Mouse (Mus musculus): Measurements from ENCODE around the gene Ces1h. TPM values are rescaled to one million over a fixed set of nuclear protein-coding genes. Genes with fewer than 3 reads are reported as not detected.

The Ces1h gene
- polyA plus RNA-seq, 1 experiment from 2014 or later: not detected

DNA sequence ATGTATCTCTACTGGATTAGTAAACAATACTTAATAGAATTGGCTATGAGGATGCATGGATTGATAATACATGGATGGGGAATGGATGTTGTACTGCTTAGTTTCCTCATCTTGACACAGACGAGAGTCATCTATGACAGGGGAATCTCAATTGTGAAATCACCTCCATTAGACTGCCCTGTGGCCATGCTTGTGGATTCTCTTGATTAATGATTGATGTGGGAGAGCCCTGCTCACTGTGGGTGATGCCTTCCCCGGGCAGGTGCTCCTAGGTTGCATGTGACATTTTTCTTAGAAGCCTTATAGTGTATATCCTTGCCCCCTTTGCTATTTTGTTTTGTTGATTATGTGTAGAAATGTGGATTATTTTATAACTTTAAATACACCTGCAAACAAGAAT lies 54.4 kb downstream of the Ces1h start:
- Histone ChIP-seq H3K4me1 (no peaks in the 10 kb centered on the region), H3K9ac (no peak overlapping the region), H3K36me3 (replicated peaks) (no peaks in the 10 kb centered on the region), H3K4me3 (no peak overlapping the region), H3K4me2 (no peak overlapping the region), H3K27me3 (replicated peaks) (no peaks in the 10 kb centered on the region), H3K27ac (no peak overlapping the region), H3K9me3 (no peaks in the 10 kb centered on the region)
- ATAC-seq (replicated peaks): no peak
- WGBS: 84% methylated on average over 2 of the region's 2 CpGs

DNA sequence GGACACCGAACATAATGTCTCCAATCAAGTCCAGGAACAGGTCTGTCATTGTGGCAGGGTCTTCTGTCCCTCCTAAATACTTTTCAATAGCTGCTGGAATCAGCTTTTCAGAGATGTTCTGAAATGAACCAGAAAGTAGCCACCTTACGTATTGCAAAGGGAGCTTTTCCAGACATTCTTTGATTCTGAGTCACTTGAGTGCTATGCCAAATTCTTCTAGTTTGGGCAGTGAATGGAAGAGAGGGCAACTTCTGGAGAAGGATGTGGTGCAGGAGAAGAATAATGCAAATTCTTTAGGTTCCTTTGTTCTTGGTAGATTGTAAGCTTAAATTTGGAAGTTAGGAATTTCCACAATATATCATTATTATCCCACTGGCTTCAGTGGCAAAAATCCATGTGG lies 62.5 kb downstream of the Ces1h start:
- no peak for ATAC-seq (replicated peaks)

DNA sequence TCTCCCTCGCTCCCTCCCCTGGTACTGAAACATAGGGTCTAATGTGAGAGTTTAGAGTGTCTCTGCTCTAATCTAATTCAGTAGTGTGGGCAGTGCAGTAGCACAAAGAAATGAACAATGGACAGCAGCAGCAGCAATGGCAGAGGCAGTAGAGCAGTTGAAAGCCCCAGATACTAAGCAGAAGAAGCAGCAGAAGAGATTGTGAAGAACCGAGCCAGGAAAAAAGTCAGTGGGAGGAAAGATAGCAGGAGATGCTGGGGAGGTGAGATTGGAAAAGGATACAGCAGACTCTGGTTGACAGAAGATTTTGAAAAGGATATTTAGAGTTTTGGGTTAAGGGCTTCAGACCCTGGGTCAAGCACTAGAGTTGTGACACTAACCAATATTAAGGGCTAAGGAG lies 64.0 kb downstream of the Ces1h start:
- no peaks in the 10 kb centered on the region for H3K36me3 ChIP-seq (replicated peaks)
- no peaks in the 10 kb centered on the region for H3K27me3 ChIP-seq (replicated peaks)
- H3K4me1 ChIP-seq: no peaks in the 10 kb centered on the region
- no peaks in the 10 kb centered on the region for H3K9me3 ChIP-seq
- H3K9ac ChIP-seq: no peak overlapping the region
- no peak overlapping the region for H3K27ac ChIP-seq
- ATAC-seq (replicated peaks): no peak
- WGBS: 85% methylated on average over 2 of the region's 2 CpGs
- H3K4me2 ChIP-seq: no peak overlapping the region
- no peak overlapping the region for H3K4me3 ChIP-seq

More for the DNA sequence above, 62.5 kb downstream of the Ces1h start:
- Histone ChIP-seq H3K27me3 (replicated peaks) (no peaks in the 10 kb centered on the region), H3K4me1 (no peaks in the 10 kb centered on the region), H3K4me2 (no peak overlapping the region), H3K36me3 (replicated peaks) (no peaks in the 10 kb centered on the region), H3K27ac (no peak overlapping the region), H3K9ac (no peak overlapping the region), H3K4me3 (no peak overlapping the region), H3K9me3 (no peaks in the 10 kb centered on the region)
- WGBS: 85% methylated on average over 2 of the region's 2 CpGs

Other genes starting within 250 kb of the Ces1h start
- not detected in 2 replicates for gene Ces1c, start 248.4 kb downstream of the Ces1h start, polyA plus RNA-seq (2015; fragmentation: Nextera tagmentation; extraction: Ambion mirVana)
- gene Ces1d, start 181.9 kb downstream of the Ces1h start, polyA plus RNA-seq (2015; fragmentation: Nextera tagmentation; extraction: Ambion mirVana): 0.25 and 0.46 TPM in 2 replicates
- not detected in 2 replicates for gene Ces1e, start 150.1 kb downstream of the Ces1h start, polyA plus RNA-seq (2015; fragmentation: Nextera tagmentation; extraction: Ambion mirVana)
- not detected in 2 replicates for gene Ces1f, start 100.0 kb downstream of the Ces1h start, polyA plus RNA-seq (2015; fragmentation: Nextera tagmentation; extraction: Ambion mirVana)
- gene Ces1g, start 42.4 kb downstream of the Ces1h start, polyA plus RNA-seq (2015; fragmentation: Nextera tagmentation; extraction: Ambion mirVana): not detected in 2 replicates
- gene Ces5a, start 156.1 kb upstream of the Ces1h start, polyA plus RNA-seq (2015; fragmentation: Nextera tagmentation; extraction: Ambion mirVana): 0.25 and 0.37 TPM in 2 replicates